In the genomic region with DNA sequence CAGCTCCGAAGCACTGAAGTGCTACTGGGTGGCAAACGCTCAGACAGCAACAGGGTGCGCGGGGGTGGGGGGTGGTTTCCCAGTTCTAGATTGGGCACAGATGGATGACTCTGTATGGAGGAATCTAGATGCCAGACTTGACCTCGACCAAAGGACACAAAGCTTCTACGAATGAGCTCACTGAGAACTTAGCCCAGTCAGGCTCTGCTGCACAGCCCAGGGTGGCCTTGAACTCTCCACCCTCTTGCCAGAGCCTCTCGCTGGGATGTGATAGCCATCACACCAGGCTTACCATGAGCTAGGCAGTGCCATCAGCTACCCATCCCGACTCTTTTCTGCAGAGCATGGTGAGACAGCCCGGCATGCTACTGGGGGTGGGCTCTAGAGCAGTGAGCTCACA, we compare ENCODE assay signal across 21 mouse cellular contexts. TPM values are rescaled to one million over a fixed set of nuclear protein-coding genes. Genes with fewer than 3 reads are reported as not detected.
A peak's percentile ranks its signal among the peaks of the same experiment; 100 is the strongest.
DNase-seq lines count a peak whose midpoint lies in the region; ATAC-seq and TF ChIP-seq lines count a peak whose summit lies in the region.
"Had no signal": no experiment of that assay in that cellular context is flagged by ENCODE, and none has a peak within 500 bp of the region (broad histone marks: within the 10 kb centered on the region; RNA-seq: fewer than 3 reads in every experiment).

No protein-coding gene starts in this region.

- DNase-seq in forebrain, embryonic 10.5 days (ENCODE audit: extremely low spot score, low spot score): no peak
- DNase-seq in forebrain, postnatal 0 days: no peak
- no peak for DNase-seq in liver, postnatal 0 days
- DNase-seq in liver: no peak
- DNase-seq in thymus, adult 2 months: peak; percentile 17
- no peak for DNase-seq in thymus, postnatal 25 days
- no peak for DNase-seq in layer of hippocampus, adult 9-10 months (ENCODE audit: low spot score)
- no peak for DNase-seq in left cerebral cortex, adult 18-20 months (ENCODE audit: low spot score in 2 of 2)
- DNase-seq: adrenal gland, postnatal 14 days; cerebellum, adult 11 months; right cerebral cortex, postnatal 4 days had no signal

- 88% methylated on average over 9 of the region's 9 CpGs for WGBS in forebrain, embryonic 10.5 days
- WGBS in forebrain, postnatal 0 days: 89% methylated on average over 9 of the region's 9 CpGs
- 62% methylated on average over 9 of the region's 9 CpGs for WGBS in liver, postnatal 0 days (ENCODE audit: insufficient replicate concordance)
- 63% methylated on average over 9 of the region's 9 CpGs for WGBS in thymus, adult 2 months

- peaks cover 41% of the 10 kb centered on the region for H3K27me3 ChIP-seq in forebrain, embryonic 10.5 days (ENCODE audit: poor library complexity, severe bottlenecking)
- no peaks in the 10 kb centered on the region for H3K27me3 ChIP-seq in forebrain, postnatal 0 days (ENCODE audit: insufficient read depth, low read length)
- H3K27me3 ChIP-seq in liver, postnatal 0 days (ENCODE audit: insufficient read depth, low read length): no peaks in the 10 kb centered on the region
- H3K27me3 ChIP-seq in thymus, adult 2 months (ENCODE audit: control insufficient read depth, insufficient read depth, low read length): no peaks in the 10 kb centered on the region
- H3K27me3 ChIP-seq: forebrain, embryonic 15.5 days; Patski had no signal

- no peaks in the 10 kb centered on the region for H3K9me3 ChIP-seq in forebrain, embryonic 10.5 days
- H3K9me3 ChIP-seq in forebrain, postnatal 0 days (ENCODE audit: low read length): no peaks in the 10 kb centered on the region
- no peaks in the 10 kb centered on the region for H3K9me3 ChIP-seq in liver, postnatal 0 days (ENCODE audit: low read length)
- H3K9me3 ChIP-seq: embryonic facial prominence, embryonic 12.5 days; forebrain, embryonic 15.5 days; hindbrain, embryonic 10.5 days; limb, embryonic 13.5 days had no signal

- H3K4me2 ChIP-seq in forebrain, postnatal 0 days (ENCODE audit: low read depth): no peak overlapping the region
- no peak overlapping the region for H3K4me2 ChIP-seq in liver, postnatal 0 days (ENCODE audit: low read depth, low read length)
- H3K4me2 ChIP-seq: embryonic facial prominence, embryonic 12.5 days; forebrain, embryonic 15.5 days; limb, embryonic 13.5 days had no signal

- no peak overlapping the region for H3K4me3 ChIP-seq in forebrain, embryonic 10.5 days
- no peak overlapping the region for H3K4me3 ChIP-seq in forebrain, postnatal 0 days (ENCODE audit: low read depth, low read length)
- H3K4me3 ChIP-seq in liver, postnatal 0 days (ENCODE audit: low read depth, low read length): no peak overlapping the region
- H3K4me3 ChIP-seq in thymus, adult 2 months (ENCODE audit: control insufficient read depth, insufficient read depth, low read length): no peak overlapping the region
- H3K4me3 ChIP-seq: embryonic facial prominence, embryonic 12.5 days; erythroblast, embryonic 14.5 days; forebrain, embryonic 15.5 days; hindbrain, embryonic 10.5 days; limb, embryonic 13.5 days had no signal

- no peak overlapping the region for H3K9ac ChIP-seq in forebrain, postnatal 0 days
- H3K9ac ChIP-seq in liver, postnatal 0 days (replicated peaks): no peak overlapping the region
- H3K9ac ChIP-seq: embryonic facial prominence, embryonic 12.5 days; forebrain, embryonic 15.5 days; limb, embryonic 13.5 days had no signal

- H3K4me1 ChIP-seq in forebrain, embryonic 10.5 days: peaks cover 22% of the 10 kb centered on the region
- H3K4me1 ChIP-seq in forebrain, postnatal 0 days (ENCODE audit: insufficient read depth): 0 out of 2 replicates have a peak, but pooled peaks cover 2% of the 10 kb centered on the region
- peaks cover 49% of the 10 kb centered on the region for H3K4me1 ChIP-seq in liver, postnatal 0 days (ENCODE audit: insufficient read depth)
- peaks cover 58% of the 10 kb centered on the region for H3K4me1 ChIP-seq in thymus, adult 2 months (replicated peaks; ENCODE audit: control insufficient read depth, insufficient read depth, low read length)

- H3K36me3 ChIP-seq in forebrain, embryonic 10.5 days (replicated peaks): no peaks in the 10 kb centered on the region
- no peaks in the 10 kb centered on the region for H3K36me3 ChIP-seq in forebrain, postnatal 0 days (ENCODE audit: insufficient read depth)
- H3K36me3 ChIP-seq in liver, postnatal 0 days (replicated peaks; ENCODE audit: insufficient read depth, low read length): no peaks in the 10 kb centered on the region
- no peaks in the 10 kb centered on the region for H3K36me3 ChIP-seq in thymus, adult 2 months (ENCODE audit: control insufficient read depth, insufficient read depth, low read length)
- H3K36me3 ChIP-seq: embryonic facial prominence, embryonic 12.5 days; forebrain, embryonic 15.5 days; hindbrain, embryonic 10.5 days; limb, embryonic 13.5 days had no signal

- no peak for TF ChIP-seq CTCF in forebrain, postnatal 0 days (IDR thresholded peaks at IDR 0.05; ENCODE audit: low read depth)
- TF ChIP-seq CTCF in liver, postnatal 0 days (IDR thresholded peaks at IDR 0.05; ENCODE audit: low read depth): no peak
- TF ChIP-seq CTCF in thymus, adult 2 months (IDR thresholded peaks at IDR 0.05; ENCODE audit: borderline replicate concordance, control insufficient read depth, extremely low read depth, insufficient read depth, low read length, poor library complexity): no peak

- no peak for TF ChIP-seq POLR2A in thymus, adult 2 months (IDR thresholded peaks at IDR 0.05; ENCODE audit: control insufficient read depth, extremely low read depth, insufficient read depth, low read length, poor library complexity)

- H3K27ac ChIP-seq in forebrain, embryonic 10.5 days: 0 out of 2 replicates have a peak overlapping the region, but pooled peaks have one; percentile 8
- H3K27ac ChIP-seq in forebrain, postnatal 0 days (ENCODE audit: low read depth, low read length): no peak overlapping the region
- peak overlapping the region; percentile 77 for H3K27ac ChIP-seq in liver, postnatal 0 days (ENCODE audit: low read depth)
- H3K27ac ChIP-seq in thymus, adult 2 months (ENCODE audit: control insufficient read depth, insufficient read depth, low read length): no peak overlapping the region
- H3K27ac ChIP-seq: embryonic facial prominence, embryonic 12.5 days; forebrain, embryonic 15.5 days; hindbrain, embryonic 10.5 days; hindbrain, postnatal 0 days; limb, embryonic 13.5 days had no signal

- ATAC-seq in forebrain, postnatal 0 days: no peak
- ATAC-seq in liver, postnatal 0 days: no peak
- ATAC-seq: forebrain, embryonic 15.5 days; hindbrain, postnatal 0 days; Patski had no signal

- TF ChIP-seq EP300 in liver, postnatal 0 days (IDR thresholded peaks at IDR 0.05; ENCODE audit: low read depth): no peak

RNA-seq across cellular contexts. Expression of gene Adgrg1, which starts 0.8 kb away (rescaled TPM):
- polyA plus RNA-seq in forebrain, embryonic 10.5 days (2016; fragmentation: Nextera tagmentation; extraction: Ambion mirVana): 94.8 and 107 TPM in 2 replicates
- total RNA-seq in forebrain, postnatal 0 days (2014; rRNA removed): 107 and 188 TPM in 2 replicates
- 79.8 and 101 TPM in 2 replicates for polyA plus RNA-seq in forebrain, postnatal 0 days (2015; fragmentation: Nextera tagmentation; extraction: Ambion mirVana)
- 34.0 and 35.4 TPM in 2 replicates for polyA plus RNA-seq in liver, postnatal 0 days (2015; fragmentation: Nextera tagmentation; extraction: Ambion mirVana)
- 146 and 166 TPM in 2 replicates for polyA plus RNA-seq in thymus, adult 2 months (2012; rRNA removed)
- 10 to 100 TPM; 81.2 to 81.3 TPM for total RNA-seq in left cerebral cortex, adult 18-20 months (2021)

RNA-seq across cellular contexts. Expression of gene Adgrg3, which starts 43.7 kb away (rescaled TPM):
- polyA plus RNA-seq in forebrain, embryonic 10.5 days (2016; fragmentation: Nextera tagmentation; extraction: Ambion mirVana): 4.9 and 5.2 TPM in 2 replicates
- 0.67 and 1.2 TPM in 2 replicates for total RNA-seq in forebrain, postnatal 0 days (2014; rRNA removed)
- polyA plus RNA-seq in forebrain, postnatal 0 days (2015; fragmentation: Nextera tagmentation; extraction: Ambion mirVana): 0.47 and 0.69 TPM in 2 replicates
- polyA plus RNA-seq in liver, postnatal 0 days (2015; fragmentation: Nextera tagmentation; extraction: Ambion mirVana): 8.9 and 9.6 TPM in 2 replicates
- polyA plus RNA-seq in thymus, adult 2 months (2012; rRNA removed): 27.0 and 32.0 TPM in 2 replicates
- total RNA-seq in left cerebral cortex, adult 18-20 months (2021): under 1 TPM; 0.30 to 0.87 TPM

RNA-seq across cellular contexts. Expression of gene Adgrg5, which starts 50.3 kb away (rescaled TPM):
- 0.43 and 0.62 TPM in 2 replicates for polyA plus RNA-seq in forebrain, embryonic 10.5 days (2016; fragmentation: Nextera tagmentation; extraction: Ambion mirVana)
- 0.10 TPM in 1 of 2 replicates, not detected in the other for total RNA-seq in forebrain, postnatal 0 days (2014; rRNA removed)
- 0.06 and 0.12 TPM in 2 replicates for polyA plus RNA-seq in forebrain, postnatal 0 days (2015; fragmentation: Nextera tagmentation; extraction: Ambion mirVana)
- 0.13 and 0.18 TPM in 2 replicates for polyA plus RNA-seq in liver, postnatal 0 days (2015; fragmentation: Nextera tagmentation; extraction: Ambion mirVana)
- 37.5 and 40.5 TPM in 2 replicates for polyA plus RNA-seq in thymus, adult 2 months (2012; rRNA removed)
- not detected for total RNA-seq in left cerebral cortex, adult 18-20 months (2021)
- total RNA-seq: hindbrain, postnatal 0 days; left cerebral cortex, postnatal 14 days; midbrain, postnatal 0 days had no signal
- polyA plus RNA-seq: erythroblast, embryonic 14.5 days; forebrain, embryonic 15.5 days; Patski had no signal

RNA-seq across cellular contexts. Expression of gene Ccdc102a, which starts 55.9 kb away (rescaled TPM):
- 11.9 and 13.5 TPM in 2 replicates for polyA plus RNA-seq in forebrain, embryonic 10.5 days (2016; fragmentation: Nextera tagmentation; extraction: Ambion mirVana)
- 6.8 and 8.1 TPM in 2 replicates for total RNA-seq in forebrain, postnatal 0 days (2014; rRNA removed)
- polyA plus RNA-seq in forebrain, postnatal 0 days (2015; fragmentation: Nextera tagmentation; extraction: Ambion mirVana): 4.4 and 4.8 TPM in 2 replicates
- polyA plus RNA-seq in liver, postnatal 0 days (2015; fragmentation: Nextera tagmentation; extraction: Ambion mirVana): 1.3 and 1.5 TPM in 2 replicates
- polyA plus RNA-seq in thymus, adult 2 months (2012; rRNA removed): 6.8 and 7.2 TPM in 2 replicates
- 1 to 10 TPM; 1.5 to 1.9 TPM for total RNA-seq in left cerebral cortex, adult 18-20 months (2021)
- polyA plus RNA-seq: CD4-positive, CD25-positive, alpha-beta regulatory T cell, adult 4 months had no signal

Comparison
In these comparisons a context has a peak if more than half of its experiments do, and no peak if none do; other contexts are left out.
1. H3K27ac ChIP-seq: peak in forebrain, embryonic 10.5 days (single experiment) and liver, postnatal 0 days (single experiment); none in forebrain, postnatal 0 days (single experiment) and thymus, adult 2 months (single experiment).
2. RNA of gene Adgrg5, which starts 50.3 kb away (polyA plus RNA-seq): 37.5 to 40.5 TPM in thymus, adult 2 months; 0.43 to 0.62 TPM in forebrain, embryonic 10.5 days, 0.13 to 0.18 TPM in liver, postnatal 0 days and 0.06 to 0.12 TPM in forebrain, postnatal 0 days; every median in the first group is over 10 times any median in the second.